Mouse (Mus musculus) lung, embryonic 16.5 days (tissue): ENCODE results near the gene Cdk9. TPM values are rescaled to one million over a fixed set of nuclear protein-coding genes. Genes with fewer than 3 reads are reported as not detected.

Experiments used
- ATAC-seq: fragments of 200-750 bp; cut with Nextera tagmentation; 2 replicates; pipeline ENCODE4 v1.8.0; 2017; ENCODE audit warnings: low read depth, mild to moderate bottlenecking, moderate library complexity
- H3K27ac ChIP-seq: fragments of 300-500 bp; sonication (generic); 2 replicates; pipeline ENCODE4 v1.5.1; 2014; ENCODE audit warnings: mild to moderate bottlenecking, control low read depth, low read length
- H3K27me3 ChIP-seq: fragments of 300-500 bp; sonication (generic); 2 replicates; pipeline ENCODE4 v1.6.1; 2014; ENCODE audit warnings: low read depth, low read length, mixed read lengths; ENCODE audit not compliant: control insufficient read depth, insufficient read depth
- H3K36me3 ChIP-seq: fragments of 300-500 bp; sonication (generic); 2 replicates; pipeline ENCODE4 v1.6.1; 2014; ENCODE audit warnings: low read length; ENCODE audit not compliant: control insufficient read depth, insufficient read depth
- H3K4me1 ChIP-seq: fragments of 300-500 bp; sonication (generic); replicated peaks from 2 replicates; pipeline ENCODE4 v1.6.1; 2014; ENCODE audit warnings: low read length, mixed read lengths; ENCODE audit not compliant: control insufficient read depth, insufficient read depth
- H3K4me2 ChIP-seq: fragments of 300-500 bp; sonication (generic); 2 replicates; pipeline ENCODE4 v1.6.1; 2014; ENCODE audit warnings: low read depth, low read length, control low read depth
- H3K4me3 ChIP-seq: fragments of 300-500 bp; sonication (generic); 2 replicates; pipeline ENCODE4 v1.5.1; 2014; ENCODE audit warnings: mild to moderate bottlenecking, low read length, control low read depth
- H3K9ac ChIP-seq: fragments of 300-500 bp; sonication (generic); 2 replicates; pipeline ENCODE4 v1.6.1; 2014; ENCODE audit warnings: low read length, control low read depth
- H3K9me3 ChIP-seq: fragments of 300-500 bp; sonication (generic); 2 replicates; pipeline ENCODE4 v1.6.1; 2016; ENCODE audit warnings: low read length; ENCODE audit not compliant: control insufficient read depth
- WGBS: fragments of 180-500 bp; shearing (Covaris S2); extraction: QIAGEN DNeasy Blood & Tissue Kit; methylation state at CpG from one replicate; pipeline ENCODE4 v1.1.7; 2014; 5-methylcytosine and 5-hydroxymethylcytosine counted together
- polyA plus RNA-seq: library from polyadenylated mRNA; unstranded; fragments of >200 nt; fragmentation: Nextera tagmentation; extraction: Ambion mirVana; gene quantifications from 2 replicates; pipeline ENCODE4 v1.2.1, GENCODE M21; 2015

Gene Cdk9
- polyA plus RNA-seq, 1 experiment from 2014 or later, result 85.1 TPM

DNA sequence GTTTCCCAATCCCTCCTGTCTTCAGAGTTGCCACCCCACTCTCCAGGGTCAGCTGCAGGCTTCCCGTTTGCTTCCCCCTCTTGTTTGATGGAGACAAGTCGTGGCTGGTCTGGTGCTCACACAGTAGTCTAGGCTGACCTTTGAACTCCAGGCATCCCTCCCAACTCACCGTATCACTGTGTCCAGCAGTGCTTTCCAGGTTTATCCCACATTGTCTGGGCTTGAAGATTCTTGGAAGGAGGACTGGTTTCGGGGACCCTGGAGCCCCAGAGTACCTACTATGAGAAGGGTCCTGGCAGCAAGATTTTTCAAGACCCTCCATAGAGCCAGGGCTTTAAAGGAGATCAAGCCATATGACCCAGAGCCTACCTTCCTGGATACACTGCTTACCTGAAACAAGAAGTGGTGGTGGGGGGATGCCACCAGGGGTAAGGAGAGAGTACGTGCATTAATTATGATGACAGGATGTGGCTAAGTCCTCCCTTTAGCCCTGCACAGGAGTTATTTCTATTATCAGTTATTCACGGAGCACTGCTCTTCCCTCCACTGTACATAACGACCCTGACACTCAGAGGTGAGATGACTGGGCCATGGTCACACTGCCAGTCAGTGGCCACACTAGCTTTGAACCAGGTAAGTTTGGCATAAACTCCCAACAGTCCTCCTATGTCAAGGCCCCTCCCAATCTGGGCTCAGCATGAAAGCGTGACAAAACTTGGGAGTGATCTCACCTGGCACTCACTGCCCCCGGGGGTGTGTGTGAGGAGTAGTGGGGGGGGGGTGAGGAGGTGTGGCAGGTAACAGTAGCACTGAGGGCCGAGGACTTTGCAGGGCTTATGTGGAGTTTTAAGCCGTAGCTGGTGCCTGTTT is 1.5 kb upstream of the Cdk9 start:
- ATAC-seq, result no peak
- 46% methylated on average over 11 of the region's 11 CpGs for WGBS
- H3K27ac ChIP-seq, result peak overlapping the region; percentile 97
- peak overlapping the region; percentile 62 for H3K9ac ChIP-seq
- H3K4me3 ChIP-seq, result no peak overlapping the region
- peaks cover 15% of the 10 kb centered on the region for H3K4me1 ChIP-seq
- peaks cover 10% of the 10 kb centered on the region for H3K36me3 ChIP-seq
- H3K9me3 ChIP-seq, result no peaks in the 10 kb centered on the region
- H3K4me2 ChIP-seq, result peak overlapping the region; percentile 72; the same call in 1 of the 2 replicates
- H3K27me3 ChIP-seq, result no peaks in the 10 kb centered on the region

DNA sequence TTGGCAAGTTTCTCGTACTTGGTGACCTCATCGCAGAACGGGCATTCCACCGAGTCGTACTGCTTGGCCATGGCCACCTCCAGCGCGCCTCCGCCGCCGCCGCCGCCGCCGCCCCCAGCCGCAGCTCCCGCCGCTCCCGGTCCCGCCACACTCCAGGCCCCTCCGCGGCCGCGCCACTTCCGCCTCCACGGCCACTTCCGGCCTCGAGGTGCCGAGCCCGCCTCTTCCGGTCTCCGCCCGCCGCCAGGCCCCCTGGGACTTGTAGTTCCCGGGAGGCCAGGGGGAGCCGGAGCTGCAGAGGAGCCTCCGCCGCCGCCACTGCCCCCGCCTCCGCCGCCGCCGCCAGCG is 316 bp downstream of the Cdk9 start:
- Histone ChIP-seq H3K9me3 (no peaks in the 10 kb centered on the region), H3K9ac (peak overlapping the region; percentile 88), H3K4me3 (peak overlapping the region; percentile 70), H3K36me3 (peaks cover 26% of the 10 kb centered on the region), H3K27ac (peak overlapping the region; percentile 97), H3K4me2 (peak overlapping the region; percentile 82), H3K4me1 (peaks cover 15% of the 10 kb centered on the region), H3K27me3 (no peaks in the 10 kb centered on the region)
- 0% methylated on average over 30 of the region's 44 CpGs for WGBS
- peak; percentile 93 for ATAC-seq

DNA sequence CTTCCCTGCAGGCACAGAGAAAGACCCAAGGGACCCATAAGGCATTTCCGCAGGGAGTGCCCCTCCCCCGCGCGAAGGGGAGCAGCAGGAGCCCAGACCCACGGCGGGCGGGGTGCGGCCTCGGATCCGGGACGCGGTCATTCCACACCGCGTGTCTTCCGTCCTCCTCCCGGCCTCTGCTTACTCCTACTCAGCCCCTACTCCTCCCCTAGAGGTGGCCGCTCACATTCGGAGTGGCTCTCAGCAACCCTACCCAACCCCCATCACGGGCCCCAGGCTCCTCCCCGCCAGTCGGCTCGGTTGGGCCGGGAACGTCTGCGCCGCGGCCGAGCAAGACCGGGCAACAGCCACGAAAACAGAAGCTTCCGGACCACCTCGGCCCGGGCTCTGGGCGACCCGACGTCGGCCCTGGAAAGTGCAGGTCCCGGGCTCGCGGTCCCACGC is 746 bp downstream of the Cdk9 start:
- WGBS, result 0% methylated on average over 41 of the region's 41 CpGs

DNA sequence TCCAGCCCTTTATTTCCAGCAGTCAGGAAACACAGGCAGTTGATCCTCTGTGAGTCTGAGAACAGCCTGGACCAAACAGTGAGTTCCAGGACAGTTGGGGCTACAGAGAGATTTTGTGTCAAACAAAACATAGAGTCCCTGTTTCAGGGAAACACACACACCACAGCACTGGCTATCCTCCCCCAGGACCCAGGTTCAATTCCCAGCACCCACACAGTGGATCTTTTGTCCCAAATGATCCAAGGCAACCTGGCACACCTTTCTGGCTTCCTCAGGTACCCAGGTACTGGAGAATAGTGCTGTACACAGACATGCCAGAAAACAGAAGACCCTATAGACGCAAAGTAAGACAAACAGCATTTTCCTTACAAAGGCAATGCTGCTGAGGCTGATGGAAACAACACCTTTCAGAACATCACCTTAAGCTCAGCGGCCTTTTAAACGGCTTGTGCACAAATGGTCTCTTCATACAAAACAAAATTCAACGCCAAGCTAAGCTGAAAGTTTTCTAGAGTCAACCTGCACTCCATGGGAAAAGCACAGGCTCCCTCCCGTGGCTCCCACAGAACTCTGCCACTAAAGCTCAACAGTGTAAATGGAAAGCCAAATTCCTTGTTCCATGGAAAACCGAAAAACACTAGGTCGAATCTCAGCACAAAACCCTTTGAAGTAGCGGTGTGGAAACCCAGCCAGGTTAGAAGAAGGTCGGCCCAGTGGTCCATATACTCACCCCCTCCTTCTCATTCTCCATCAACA is 1.4 kb downstream of the Cdk9 start:
- no peaks in the 10 kb centered on the region for H3K9me3 ChIP-seq
- peaks cover 15% of the 10 kb centered on the region for H3K4me1 ChIP-seq
- peaks cover 33% of the 10 kb centered on the region for H3K36me3 ChIP-seq
- 23% methylated on average over 9 of the region's 9 CpGs for WGBS
- peak overlapping the region; percentile 82 for H3K4me2 ChIP-seq
- ATAC-seq, result no peak
- H3K27me3 ChIP-seq, result no peaks in the 10 kb centered on the region
- H3K4me3 ChIP-seq, result peak overlapping the region; percentile 70
- H3K9ac ChIP-seq, result peak overlapping the region; percentile 88
- H3K27ac ChIP-seq, result peak overlapping the region; percentile 78; the same call in 1 of the 2 replicates

More for the DNA sequence above, 746 bp downstream of the Cdk9 start:
- Histone ChIP-seq H3K36me3 (peaks cover 28% of the 10 kb centered on the region), H3K27ac (peak overlapping the region; percentile 78), H3K9me3 (no peaks in the 10 kb centered on the region), H3K27me3 (no peaks in the 10 kb centered on the region), H3K4me1 (peaks cover 15% of the 10 kb centered on the region), H3K4me2 (peak overlapping the region; percentile 82), H3K4me3 (peak overlapping the region; percentile 70), H3K9ac (peak overlapping the region; percentile 88)
- peak; percentile 41 for ATAC-seq

DNA sequence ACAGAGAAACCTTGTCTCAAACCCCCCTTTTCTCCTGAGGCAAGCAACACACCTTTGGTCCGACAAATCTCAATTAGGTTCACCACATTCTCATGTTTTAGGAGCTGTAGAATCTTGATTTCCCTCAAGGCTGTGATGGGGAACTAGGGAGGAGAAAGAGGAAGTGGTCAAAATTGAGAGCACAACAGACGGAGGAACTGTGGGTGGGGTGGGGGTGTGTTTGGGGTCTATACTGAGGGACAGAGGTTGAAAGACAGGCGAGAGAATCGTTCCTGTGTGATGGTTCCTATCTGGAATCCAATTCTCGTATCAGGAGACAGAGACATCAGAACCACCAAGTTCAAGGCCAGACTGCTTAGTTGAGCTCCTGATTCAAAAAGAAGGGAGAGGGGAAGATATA is 2.5 kb downstream of the Cdk9 start:
- no peak overlapping the region for H3K4me3 ChIP-seq
- no peak for ATAC-seq
- no peaks in the 10 kb centered on the region for H3K27me3 ChIP-seq
- H3K4me1 ChIP-seq, result peaks cover 15% of the 10 kb centered on the region
- no peak overlapping the region for H3K27ac ChIP-seq
- 86% methylated on average over 5 of the region's 5 CpGs for WGBS
- peaks cover 38% of the 10 kb centered on the region for H3K36me3 ChIP-seq
- no peak overlapping the region for H3K4me2 ChIP-seq
- H3K9ac ChIP-seq, result no peak overlapping the region
- H3K9me3 ChIP-seq, result no peaks in the 10 kb centered on the region

DNA sequence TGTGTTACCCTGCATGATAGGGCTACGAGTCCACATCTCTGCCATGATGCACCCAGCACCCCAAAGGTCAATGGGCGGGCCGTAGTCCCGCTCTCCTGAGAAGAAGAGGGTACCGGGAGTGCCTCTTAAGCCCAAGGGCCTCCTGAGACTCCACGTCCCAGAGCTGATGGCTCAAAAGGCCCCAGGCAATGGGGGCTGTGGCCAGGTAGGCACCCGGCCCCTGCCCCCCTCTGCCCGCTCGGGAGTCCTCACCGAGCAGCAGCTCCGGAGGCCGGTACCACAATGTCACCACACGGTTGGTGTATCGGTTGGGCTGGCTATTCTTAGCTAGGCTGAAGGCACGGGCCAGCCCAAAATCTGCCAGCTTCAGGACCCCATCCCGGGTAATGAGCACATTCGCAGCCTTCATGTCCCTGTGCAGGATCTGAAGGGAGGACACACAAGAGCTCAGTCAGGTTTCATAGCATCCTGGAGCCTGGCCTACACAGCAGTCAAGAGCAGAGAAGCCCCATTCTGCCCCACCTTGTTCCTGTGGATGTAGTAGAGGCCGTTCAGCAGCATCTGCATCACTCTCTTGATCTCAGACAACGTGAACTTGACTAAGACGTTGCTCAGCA is 3.2 kb downstream of the Cdk9 start:
- 88% methylated on average over 20 of the region's 20 CpGs for WGBS
- ATAC-seq, result no peak
- Histone ChIP-seq H3K4me2 (no peak overlapping the region), H3K27ac (no peak overlapping the region), H3K4me1 (peaks cover 15% of the 10 kb centered on the region), H3K36me3 (peaks cover 44% of the 10 kb centered on the region), H3K27me3 (no peaks in the 10 kb centered on the region), H3K4me3 (no peak overlapping the region), H3K9ac (no peak overlapping the region), H3K9me3 (no peaks in the 10 kb centered on the region)

DNA sequence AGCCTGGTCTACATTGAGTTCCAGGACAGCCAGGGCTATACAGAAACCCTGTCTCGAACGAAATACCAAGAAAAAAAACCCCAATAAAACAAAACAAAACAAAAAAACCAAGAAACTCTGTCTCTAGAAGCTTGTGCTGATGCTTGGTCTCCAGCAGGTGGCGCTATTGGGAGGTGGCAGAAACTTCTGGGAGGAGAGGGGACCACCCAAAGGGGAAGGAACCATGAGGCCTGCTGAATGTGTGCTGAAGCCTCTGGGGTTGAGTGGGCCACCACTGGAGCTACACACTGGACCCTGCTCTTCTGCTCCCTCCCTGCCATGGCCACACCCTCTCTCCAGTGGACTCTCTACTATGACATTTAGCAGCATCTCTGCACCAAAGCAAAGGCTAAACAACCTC is 4.2 kb downstream of the Cdk9 start:
- no peak overlapping the region for H3K4me2 ChIP-seq
- H3K27me3 ChIP-seq, result no peaks in the 10 kb centered on the region
- no peak for ATAC-seq
- no peak overlapping the region for H3K4me3 ChIP-seq
- H3K27ac ChIP-seq, result no peak overlapping the region
- peaks cover 50% of the 10 kb centered on the region for H3K36me3 ChIP-seq
- 30% methylated on average over 3 of the region's 3 CpGs for WGBS
- no peak overlapping the region for H3K9ac ChIP-seq
- H3K9me3 ChIP-seq, result no peaks in the 10 kb centered on the region
- H3K4me1 ChIP-seq, result peaks cover 9% of the 10 kb centered on the region

DNA sequence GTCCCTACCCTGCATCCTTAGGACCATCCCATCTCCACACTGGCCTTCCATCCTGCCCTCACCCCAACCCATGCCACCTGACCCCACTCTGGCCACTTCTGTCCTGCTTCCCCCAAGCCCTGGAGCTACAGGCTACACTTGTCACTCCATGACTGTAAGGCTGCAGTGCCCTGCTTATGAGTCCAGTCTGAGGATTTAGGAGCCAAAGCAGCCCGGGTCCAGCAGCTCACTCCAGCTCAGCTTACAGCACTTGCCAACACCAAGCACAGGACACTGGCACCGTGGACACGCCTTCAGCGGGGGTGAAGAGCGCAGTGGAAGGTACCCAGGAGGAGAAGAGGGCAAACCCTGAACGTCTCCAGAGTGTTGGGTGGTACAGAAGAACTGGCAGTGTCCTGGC is 5.9 kb downstream of the Cdk9 start:
- no peak for ATAC-seq
- 94% methylated on average over 6 of the region's 6 CpGs for WGBS
- Histone ChIP-seq H3K4me1 (peaks cover 7% of the 10 kb centered on the region), H3K4me3 (no peak overlapping the region), H3K27me3 (no peaks in the 10 kb centered on the region), H3K36me3 (peaks cover 57% of the 10 kb centered on the region), H3K4me2 (no peak overlapping the region), H3K9me3 (no peaks in the 10 kb centered on the region), H3K9ac (no peak overlapping the region), H3K27ac (no peak overlapping the region)

DNA sequence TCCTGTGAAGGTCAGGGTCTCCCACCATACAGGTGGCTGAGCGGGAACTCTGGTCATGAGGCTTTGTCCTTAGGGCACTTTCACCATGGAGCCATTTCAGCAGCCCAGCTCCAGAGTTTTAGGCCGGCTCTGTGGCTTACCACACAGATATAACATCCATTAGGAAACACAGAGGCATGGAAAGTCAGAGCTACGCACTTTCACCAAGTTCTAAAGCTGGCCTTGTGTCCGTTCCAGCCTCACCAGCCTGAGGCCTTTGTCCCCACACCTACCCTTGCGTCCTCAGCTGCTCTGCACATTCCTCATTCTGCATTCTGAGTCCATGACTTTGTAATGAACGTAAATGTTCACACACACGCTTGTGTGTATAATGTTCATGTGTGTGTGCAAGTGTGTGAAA is 7.9 kb downstream of the Cdk9 start:
- no peak overlapping the region for H3K4me3 ChIP-seq
- H3K27ac ChIP-seq, result no peak overlapping the region
- H3K27me3 ChIP-seq, result no peaks in the 10 kb centered on the region
- no peak overlapping the region for H3K4me2 ChIP-seq
- no peak overlapping the region for H3K9ac ChIP-seq
- WGBS, result 87% methylated on average over 7 of the region's 7 CpGs
- H3K36me3 ChIP-seq, result peaks cover 54% of the 10 kb centered on the region
- H3K9me3 ChIP-seq, result no peaks in the 10 kb centered on the region
- ATAC-seq, result no peak
- H3K4me1 ChIP-seq, result no peaks in the 10 kb centered on the region
